Mouse (Mus musculus) spleen, postnatal 10 days (tissue): ENCODE measurements around the gene Cenpf.
A peak's percentile ranks its signal among the peaks of the same experiment; 100 is the strongest.

Experiments used
- DNase-seq, 2 experiments: peaks; one replicate each; pipeline ENCODE4 v3.0.0; 2021 to 2022; ENCODE audit warnings: low spot score in 2 of 2

The Cenpf gene

GRCm38 (mm10) chr1:189630026-189630425 lies 57.9 kb downstream of the Cenpf start:
- DNase-seq, result no peak

- peak; percentile 34 to 77 for DNase-seq
Observed at GRCm38 (mm10) chr1:189627976-189628768, 59.7 kb downstream of the Cenpf start.

DNA sequence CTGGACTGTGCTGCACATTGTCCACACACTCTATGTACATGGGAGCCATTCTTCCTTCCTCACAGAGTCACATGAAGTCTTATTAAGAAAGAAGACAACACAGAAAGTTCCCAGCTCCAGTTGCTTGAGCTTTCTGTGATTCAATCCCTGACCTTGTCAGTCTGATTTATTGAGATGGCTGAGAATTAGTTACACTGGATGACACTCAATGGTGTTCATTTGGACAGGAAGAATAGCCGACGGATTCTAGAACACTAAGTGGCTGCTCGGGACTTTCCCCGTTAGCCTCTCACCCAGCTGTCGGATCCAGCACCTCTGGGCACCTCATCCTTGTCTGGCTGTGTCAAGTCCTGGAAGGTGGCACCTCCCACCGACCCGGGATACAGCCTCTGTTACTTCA lies 63.1 kb downstream of the Cenpf start:
- DNase-seq, result no peak

DNA sequence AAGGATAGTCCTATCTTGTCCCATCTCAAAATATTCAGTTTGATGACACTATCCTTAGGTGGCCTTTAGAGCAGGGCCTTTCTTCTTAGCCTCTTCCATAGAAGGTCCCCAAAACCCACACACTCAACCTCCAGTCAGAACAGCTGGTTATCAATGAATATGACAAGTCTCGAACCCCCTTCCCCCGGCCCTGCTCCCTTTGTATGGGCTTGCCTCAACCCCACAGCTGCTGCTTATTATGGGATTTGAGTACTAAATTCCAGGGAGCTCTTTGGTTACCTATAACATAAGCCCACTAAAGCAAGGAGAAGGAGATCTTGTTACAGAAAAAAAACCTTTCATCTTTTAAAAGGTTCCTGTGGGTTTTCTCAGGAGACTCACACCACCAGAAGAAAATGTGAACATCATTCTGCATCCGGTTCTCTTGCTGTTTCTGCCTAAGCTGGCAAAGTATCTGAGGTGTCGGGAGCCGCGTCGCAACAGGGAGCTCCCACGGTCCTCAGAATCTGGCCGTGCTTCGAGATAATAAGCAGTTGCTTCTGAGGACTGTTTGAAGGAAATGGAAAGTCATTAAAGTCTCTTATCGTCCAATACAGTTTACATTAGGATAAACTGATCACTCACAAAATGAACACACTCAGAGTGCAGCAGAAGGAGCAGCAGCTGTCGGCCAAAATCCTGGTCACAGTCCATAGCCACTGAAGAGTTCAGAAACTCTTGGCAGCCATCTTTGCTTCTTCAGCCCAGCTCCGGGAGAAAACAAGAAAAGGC lies 68.7 kb downstream of the Cenpf start:
- DNase-seq, result no peak

- DNase-seq, result no peak
Observed at GRCm38 (mm10) chr1:189617381-189617780, 70.5 kb downstream of the Cenpf start.

DNA sequence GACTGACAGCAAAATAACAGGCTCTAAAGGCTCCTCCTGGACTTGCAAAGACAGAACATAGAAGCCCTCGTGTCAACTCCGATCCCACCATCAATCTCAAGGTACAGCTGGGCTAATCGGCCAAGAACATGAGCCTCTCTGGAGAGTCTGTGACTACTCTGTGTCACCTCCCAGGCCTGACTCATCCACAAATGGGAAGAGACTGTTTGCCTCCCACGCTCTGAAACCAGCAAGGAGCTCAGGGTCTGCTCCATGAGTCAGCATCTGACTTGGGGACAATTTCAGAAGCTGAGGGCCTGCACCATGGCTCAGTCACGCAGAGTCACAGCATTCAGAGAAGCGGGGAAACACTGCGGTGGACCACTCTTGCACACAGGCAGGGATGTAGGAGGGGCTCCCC lies 72.6 kb downstream of the Cenpf start:
- DNase-seq, result no peak

- no peak for DNase-seq
Observed at GRCm38 (mm10) chr1:189613076-189613475, 74.8 kb downstream of the Cenpf start.

DNA sequence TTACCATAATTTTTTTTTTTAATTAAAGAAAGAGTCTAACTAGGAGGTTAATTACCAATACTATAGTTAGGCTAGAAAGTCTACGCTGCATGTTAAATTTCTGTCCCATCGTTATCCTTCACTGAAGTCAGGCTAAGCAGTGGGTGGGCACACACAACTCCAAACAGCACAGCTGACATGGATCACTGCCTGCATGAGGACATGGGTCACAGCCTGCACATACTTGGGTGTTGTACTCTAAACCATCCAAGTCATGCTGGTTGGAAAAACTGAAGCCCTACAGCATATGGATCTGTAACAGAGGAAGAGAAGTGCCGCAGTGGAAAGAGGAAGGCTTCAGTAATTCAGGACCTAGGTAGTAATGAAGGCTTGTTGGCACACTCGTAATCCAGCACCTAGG lies 76.1 kb downstream of the Cenpf start:
- DNase-seq, result no peak

- peak in 1 of 2 experiments; percentile 44 for DNase-seq
Observed at GRCm38 (mm10) chr1:189608640-189609039, 79.2 kb downstream of the Cenpf start.

DNA sequence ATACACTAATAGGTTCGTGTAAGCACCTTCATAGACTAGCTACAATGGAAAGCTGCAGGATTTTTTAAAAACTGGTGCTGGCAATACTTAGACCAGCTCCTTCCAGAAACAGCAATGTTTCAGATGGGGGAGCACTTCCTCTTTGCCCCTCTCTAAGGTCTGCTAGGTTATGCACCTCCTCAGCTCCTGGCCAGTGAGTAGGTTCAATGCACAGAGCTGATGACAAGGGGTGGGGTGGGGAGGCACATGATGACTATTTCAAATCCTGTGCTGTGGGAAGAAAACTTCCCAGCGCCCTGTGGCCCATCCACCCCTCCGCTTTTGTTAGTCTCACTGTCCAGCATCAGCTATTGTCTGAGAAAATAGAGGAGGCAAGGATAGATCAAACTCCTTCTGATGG lies 79.8 kb downstream of the Cenpf start:
- DNase-seq, result no peak

DNA sequence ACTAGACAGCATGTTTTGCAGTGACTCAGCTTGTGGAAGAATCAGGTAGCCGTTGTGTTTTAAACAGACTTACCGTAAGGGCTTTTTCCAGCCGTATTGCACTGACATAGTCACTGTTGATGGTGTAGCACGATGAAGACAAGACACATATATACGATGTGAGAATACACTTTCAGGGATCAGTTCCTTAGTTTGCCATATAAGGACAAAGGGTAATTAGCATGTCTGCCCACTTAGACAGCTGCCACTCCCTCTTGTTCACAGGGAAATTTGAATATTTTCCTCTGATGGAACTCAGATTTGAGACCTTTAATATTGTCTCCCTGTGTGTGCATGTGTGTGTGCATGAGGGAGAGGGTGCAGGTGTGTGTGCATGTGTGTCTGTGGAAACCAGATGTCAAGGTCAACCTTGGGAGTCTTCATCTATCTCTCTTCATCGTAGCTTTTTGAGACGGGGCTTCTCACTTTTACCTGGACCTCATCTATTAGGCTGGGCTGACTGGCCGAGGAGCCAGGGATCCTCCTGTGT lies 82.2 kb downstream of the Cenpf start:
- DNase-seq, result no peak

- no peak for DNase-seq
Observed at GRCm38 (mm10) chr1:189597096-189597495, 90.8 kb downstream of the Cenpf start.
